Comparison of ENCODE assay signal across 16 mouse cellular contexts in the genomic region with DNA sequence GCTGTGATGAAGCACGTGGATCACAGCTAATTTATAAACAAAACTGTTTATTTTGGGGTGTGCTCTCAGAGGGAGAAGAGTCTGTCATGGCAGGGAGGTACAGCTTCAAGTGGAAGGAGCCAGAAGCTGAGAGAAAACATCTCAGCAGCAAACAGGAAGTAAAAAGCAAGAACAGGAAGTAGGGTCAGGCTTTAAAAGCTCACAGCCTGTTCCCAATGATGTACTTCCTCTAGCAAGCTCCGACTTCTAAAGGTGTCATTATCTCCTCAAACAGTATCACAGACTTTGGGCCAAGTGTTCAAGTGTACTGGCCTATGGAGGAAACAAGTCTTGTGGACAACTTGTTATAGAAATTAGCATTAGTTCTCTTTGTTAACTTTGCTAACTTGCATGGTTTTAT.
DNase-seq lines count a peak whose midpoint lies in the region; ATAC-seq lines count a peak whose summit lies in the region.
"Had no signal": no experiment of that assay in that cellular context is flagged by ENCODE, and none has a peak within 500 bp of the region (broad histone marks: within the 10 kb centered on the region; RNA-seq: fewer than 3 reads in every experiment).

No protein-coding gene starts in this region.

- DNase-seq in MEL-GATA-1-ER (ENCODE audit: extremely low read depth, low read depth), result peak; percentile 23
- no peak for DNase-seq in heart, adult 18-20 months
- no peak for DNase-seq in cerebellum, adult 11 months
- no peak for DNase-seq in layer of hippocampus, postnatal 25 days (ENCODE audit: extremely low spot score in 1 of 2, low spot score in 1 of 2)
- DNase-seq: adrenal gland, adult 8-10 months; adrenal gland, postnatal 14 days; adrenal gland, postnatal 36 days; cerebellum, adult 18-20 months; cerebellum, adult 8-10 months; cerebellum, adult 9-11 months; embryo, embryonic 11 days had no signal

- peak; percentile 52 for ATAC-seq in granulocyte monocyte progenitor cell, adult 5-6 weeks (replicated peaks; ENCODE audit: poor library complexity, severe bottlenecking)
- ATAC-seq: activated CD4-positive, CD25-positive, alpha-beta regulatory T cell, adult 4 months; forebrain, embryonic 14.5 days; forebrain, embryonic 16.5 days; Patski had no signal
